Mouse (Mus musculus): ENCODE results near the gene Dennd6b. TPM values are rescaled to one million over a fixed set of nuclear protein-coding genes. Genes with fewer than 3 reads are reported as not detected.

Dennd6b gene
- polyA plus RNA-seq, 1 experiment from 2014 or later = 40.7 TPM

DNA sequence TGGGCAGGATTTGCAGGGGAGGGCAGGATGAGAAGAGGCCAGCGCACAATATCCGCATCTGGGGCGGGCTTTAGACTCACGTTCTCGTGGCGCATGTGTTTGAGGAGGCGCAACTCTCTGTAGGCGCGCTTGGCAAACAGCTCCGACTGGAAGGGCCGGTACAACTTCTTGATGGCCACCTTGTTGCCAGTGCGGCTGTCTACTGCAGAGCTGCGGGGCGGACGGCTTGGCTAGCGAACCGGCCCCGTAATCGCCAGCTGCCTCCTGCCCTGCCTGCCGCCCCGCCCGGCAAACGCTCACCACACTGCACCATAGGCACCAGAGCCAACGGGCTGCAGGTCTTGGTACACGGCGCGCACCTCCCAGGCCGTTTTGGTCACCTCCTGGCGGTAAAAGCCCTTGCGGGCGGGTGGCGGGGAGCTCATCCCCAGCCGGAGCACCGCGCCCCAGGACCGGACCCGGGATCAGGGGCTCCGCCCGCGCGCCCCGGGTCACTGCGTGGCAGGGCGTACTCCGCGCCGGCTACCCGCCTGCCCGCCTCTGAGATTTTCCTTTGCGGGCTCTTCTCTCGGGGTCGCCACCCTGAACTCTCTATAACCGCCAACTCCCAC, 56.1 kb downstream of the Dennd6b start:
- under 1% methylated on average over 53 of the region's 53 CpGs for WGBS
- no peak overlapping the region for H3K27ac ChIP-seq

DNA sequence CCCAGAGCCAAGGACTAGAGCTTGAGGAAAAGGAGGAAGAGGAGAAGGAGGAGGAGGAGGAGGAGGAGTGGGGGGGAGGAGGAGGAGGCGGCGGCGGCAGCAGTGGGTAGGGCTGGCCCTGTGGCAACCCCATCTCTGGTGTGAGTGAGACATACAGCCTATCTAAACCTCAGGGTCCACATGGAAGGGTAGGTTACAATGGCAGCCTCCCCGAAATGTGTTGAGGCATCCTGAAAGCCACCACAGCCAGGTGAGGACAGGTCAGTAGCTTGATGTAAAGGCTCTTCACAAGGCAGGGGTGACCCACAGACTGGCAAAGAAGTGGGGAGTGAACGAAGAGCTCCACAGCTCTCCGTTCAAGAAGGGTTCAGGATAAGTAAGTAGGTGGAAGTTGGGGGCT, 57.8 kb downstream of the Dennd6b start:
- Histone ChIP-seq H3K9me3 (replicated peaks) (no peaks in the 10 kb centered on the region), H3K27ac (no peak overlapping the region), H3K4me2 (no peak overlapping the region), H3K4me3 (no peak overlapping the region), H3K9ac (no peak overlapping the region), H3K27me3 (peaks cover 12% of the 10 kb centered on the region; the same call in 1 of the 2 replicates), H3K36me3 (ENCODE audit: poor library complexity, severe bottlenecking) (peaks cover 14% of the 10 kb centered on the region), H3K4me1 (peaks cover 24% of the 10 kb centered on the region)
- ATAC-seq = no peak
- 90% methylated on average over 6 of the region's 6 CpGs for WGBS

More for the DNA sequence above, 56.1 kb downstream of the Dennd6b start:
- Histone ChIP-seq H3K9ac (peak overlapping the region; percentile 76), H3K4me3 (peak overlapping the region; percentile 55), H3K4me1 (peaks cover 24% of the 10 kb centered on the region), H3K4me2 (peak overlapping the region; percentile 97), H3K36me3 (ENCODE audit: poor library complexity, severe bottlenecking) (peaks cover 30% of the 10 kb centered on the region), H3K27me3 (peaks cover 12% of the 10 kb centered on the region; the same call in 1 of the 2 replicates), H3K9me3 (replicated peaks) (no peaks in the 10 kb centered on the region)
- peak; percentile 36 for ATAC-seq

DNA sequence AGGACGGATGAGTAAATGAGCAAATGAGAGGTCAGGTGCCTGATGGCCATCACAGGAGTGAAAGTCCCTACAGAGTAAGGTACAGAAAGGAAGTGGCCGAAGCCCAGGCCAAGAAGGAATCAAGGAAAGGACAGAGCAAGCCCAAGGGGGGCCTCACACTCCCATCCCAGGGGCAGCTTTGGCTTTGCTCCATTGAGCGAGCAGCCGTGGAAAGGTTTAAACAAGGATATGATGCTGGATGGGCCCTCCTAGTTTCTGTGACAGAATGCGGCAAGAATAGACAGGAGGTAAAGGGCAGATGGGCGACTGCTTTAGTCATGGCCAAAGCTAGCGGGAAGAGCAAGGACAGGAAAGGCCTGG, 58.3 kb downstream of the Dennd6b start:
- peaks cover 24% of the 10 kb centered on the region for H3K4me1 ChIP-seq
- no peaks in the 10 kb centered on the region for H3K9me3 ChIP-seq (replicated peaks)
- peaks cover 9% of the 10 kb centered on the region for H3K36me3 ChIP-seq (ENCODE audit: poor library complexity, severe bottlenecking)
- H3K4me3 ChIP-seq = no peak overlapping the region
- ATAC-seq = no peak
- no peak overlapping the region for H3K9ac ChIP-seq
- no peak overlapping the region for H3K27ac ChIP-seq
- H3K27me3 ChIP-seq = peaks cover 12% of the 10 kb centered on the region; the same call in 1 of the 2 replicates
- WGBS = 86% methylated on average over 7 of the region's 7 CpGs
- no peak overlapping the region for H3K4me2 ChIP-seq

DNA sequence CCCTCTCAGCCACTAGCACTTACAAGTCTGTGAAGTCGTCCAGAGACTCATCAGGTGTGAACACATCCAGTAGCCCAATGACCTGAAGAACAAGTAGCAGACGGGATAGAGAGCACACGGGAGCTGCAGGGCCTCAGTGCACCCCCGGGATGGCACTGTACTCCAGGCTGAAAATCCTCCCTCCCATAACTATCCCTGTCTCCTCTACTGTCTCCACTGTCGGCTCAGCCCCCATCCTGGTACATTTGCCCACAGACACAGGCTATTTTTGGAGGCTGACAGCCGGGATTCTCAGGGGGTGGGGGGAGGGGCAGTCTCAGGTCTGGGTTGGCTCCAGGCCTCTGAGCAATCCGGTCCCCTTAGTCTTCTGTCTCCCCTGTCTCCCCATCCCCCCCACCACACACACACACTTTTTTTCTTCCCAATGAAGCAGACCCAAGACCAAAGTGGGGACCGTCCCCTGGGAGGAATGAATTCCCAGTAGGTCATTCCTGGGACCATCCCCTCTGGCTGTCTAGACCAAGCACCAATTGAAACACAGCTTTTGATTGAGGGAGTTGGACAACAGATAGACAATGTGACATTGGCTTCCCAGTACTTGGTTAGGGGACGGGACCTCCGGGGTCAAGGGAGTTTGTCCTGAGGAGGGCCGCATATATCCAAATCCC, 58.8 kb downstream of the Dennd6b start:
- H3K27me3 ChIP-seq = peaks cover 12% of the 10 kb centered on the region; the same call in 1 of the 2 replicates
- no peak overlapping the region for H3K27ac ChIP-seq
- no peak for ATAC-seq
- H3K4me1 ChIP-seq = peaks cover 24% of the 10 kb centered on the region
- H3K9ac ChIP-seq = no peak overlapping the region
- no peak overlapping the region for H3K4me3 ChIP-seq
- WGBS = 71% methylated on average over 11 of the region's 11 CpGs
- H3K36me3 ChIP-seq (ENCODE audit: poor library complexity, severe bottlenecking) = peaks cover 4% of the 10 kb centered on the region; the same call in 1 of the 2 replicates
- no peak overlapping the region for H3K4me2 ChIP-seq
- no peaks in the 10 kb centered on the region for H3K9me3 ChIP-seq (replicated peaks)

DNA sequence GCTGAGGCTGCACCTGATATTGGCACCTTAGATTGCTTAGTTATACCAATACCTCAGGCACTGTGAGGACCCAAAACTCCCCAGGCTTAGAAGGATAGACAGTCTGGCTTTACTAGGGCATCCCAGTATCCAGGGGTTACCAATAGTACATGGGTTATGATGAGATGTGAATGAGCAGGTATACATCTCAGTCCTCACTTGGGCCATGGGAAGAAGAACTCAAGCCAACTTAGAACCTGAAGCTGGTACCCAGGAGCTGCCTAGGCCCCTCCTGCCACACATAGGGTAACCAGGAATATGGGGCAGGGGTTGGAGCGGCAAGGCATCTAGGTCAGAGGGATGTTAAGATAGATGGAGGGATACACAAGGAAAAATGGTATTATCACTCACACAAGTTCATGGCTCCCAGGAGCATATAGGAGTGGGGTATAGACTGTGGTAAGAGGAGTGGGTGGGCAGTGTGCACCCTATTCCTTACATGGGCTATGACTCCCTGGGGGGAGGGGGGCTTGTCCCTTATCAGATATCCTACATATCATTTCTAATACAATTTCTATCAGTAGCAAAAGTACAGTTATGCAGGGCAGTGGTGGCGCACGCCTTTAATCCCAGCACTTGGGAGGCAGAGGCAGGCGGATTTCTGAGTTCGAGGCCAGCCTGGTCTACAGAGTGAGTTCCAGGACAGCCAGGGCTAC, 59.7 kb downstream of the Dennd6b start:
- Histone ChIP-seq H3K9ac (no peak overlapping the region), H3K36me3 (ENCODE audit: poor library complexity, severe bottlenecking) (0 out of 2 replicates have a peak, but pooled peaks cover 4% of the 10 kb centered on the region), H3K27ac (no peak overlapping the region), H3K4me3 (no peak overlapping the region), H3K4me1 (peaks cover 24% of the 10 kb centered on the region), H3K27me3 (peaks cover 12% of the 10 kb centered on the region; the same call in 1 of the 2 replicates), H3K9me3 (replicated peaks) (no peaks in the 10 kb centered on the region), H3K4me2 (no peak overlapping the region)
- ATAC-seq = no peak
- 93% methylated on average over 5 of the region's 5 CpGs for WGBS

Small RNA genes within 50 kb of the gene (microRNA-seq; reads per million reads assigned to microRNA genes)
- 4.6 reads per million, percentile 13 among the genes with 10 or more reads in this experiment for gene Mir6958
- not detected for gene Mir7118

Other genes starting within 250 kb of the Dennd6b start
- 0.13 TPM in 1 of 2 replicates, not detected in the other for gene Ttll8, start 242.1 kb downstream of the Dennd6b start, polyA plus RNA-seq (2015; fragmentation: Nextera tagmentation; extraction: Ambion mirVana)
- 20.9 and 23.8 TPM in 2 replicates for gene Mlc1, start 217.5 kb downstream of the Dennd6b start, polyA plus RNA-seq (2015; fragmentation: Nextera tagmentation; extraction: Ambion mirVana)
- gene Mov10l1, start 213.6 kb downstream of the Dennd6b start, polyA plus RNA-seq (2015; fragmentation: Nextera tagmentation; extraction: Ambion mirVana) = not detected in 2 replicates
- gene Panx2, start 136.8 kb downstream of the Dennd6b start, polyA plus RNA-seq (2015; fragmentation: Nextera tagmentation; extraction: Ambion mirVana) = 2.3 and 2.4 TPM in 2 replicates
- gene Trabd, start 121.4 kb downstream of the Dennd6b start, polyA plus RNA-seq (2015; fragmentation: Nextera tagmentation; extraction: Ambion mirVana) = 40.4 and 45.1 TPM in 2 replicates
- 20.9 and 22.5 TPM in 2 replicates for gene Selenoo, start 107.4 kb downstream of the Dennd6b start, polyA plus RNA-seq (2015; fragmentation: Nextera tagmentation; extraction: Ambion mirVana)
- 16.8 and 19.8 TPM in 2 replicates for gene Tubgcp6, start 73.4 kb downstream of the Dennd6b start, polyA plus RNA-seq (2015; fragmentation: Nextera tagmentation; extraction: Ambion mirVana)
- gene Hdac10, start 67.8 kb downstream of the Dennd6b start, polyA plus RNA-seq (2015; fragmentation: Nextera tagmentation; extraction: Ambion mirVana) = 22.3 and 25.4 TPM in 2 replicates
- 9.1 and 11.7 TPM in 2 replicates for gene Mapk12, start 55.8 kb downstream of the Dennd6b start, polyA plus RNA-seq (2015; fragmentation: Nextera tagmentation; extraction: Ambion mirVana)
- 43.0 and 45.5 TPM in 2 replicates for gene Mapk11, start 46.9 kb downstream of the Dennd6b start, polyA plus RNA-seq (2015; fragmentation: Nextera tagmentation; extraction: Ambion mirVana)
- 101 and 130 TPM in 2 replicates for gene Plxnb2, start 15.7 kb downstream of the Dennd6b start, polyA plus RNA-seq (2015; fragmentation: Nextera tagmentation; extraction: Ambion mirVana)
- 68.5 and 71.7 TPM in 2 replicates for gene Ppp6r2, start 15.1 kb upstream of the Dennd6b start, polyA plus RNA-seq (2015; fragmentation: Nextera tagmentation; extraction: Ambion mirVana)
- 66.0 and 76.1 TPM in 2 replicates for gene Sbf1, start 118.8 kb upstream of the Dennd6b start, polyA plus RNA-seq (2015; fragmentation: Nextera tagmentation; extraction: Ambion mirVana)
- not detected in 2 replicates for gene Adm2, start 126.2 kb upstream of the Dennd6b start, polyA plus RNA-seq (2015; fragmentation: Nextera tagmentation; extraction: Ambion mirVana)
- not detected in 2 replicates for gene Miox, start 137.9 kb upstream of the Dennd6b start, polyA plus RNA-seq (2015; fragmentation: Nextera tagmentation; extraction: Ambion mirVana)
- gene Lmf2, start 159.2 kb upstream of the Dennd6b start, polyA plus RNA-seq (2015; fragmentation: Nextera tagmentation; extraction: Ambion mirVana) = 34.4 and 38.6 TPM in 2 replicates
- 156 and 170 TPM in 2 replicates for gene Ncaph2, start 159.2 kb upstream of the Dennd6b start, polyA plus RNA-seq (2015; fragmentation: Nextera tagmentation; extraction: Ambion mirVana)
- gene Sco2, start 177.3 kb upstream of the Dennd6b start, polyA plus RNA-seq (2015; fragmentation: Nextera tagmentation; extraction: Ambion mirVana) = 4.0 and 7.4 TPM in 2 replicates
- gene Tymp, start 180.5 kb upstream of the Dennd6b start, polyA plus RNA-seq (2015; fragmentation: Nextera tagmentation; extraction: Ambion mirVana) = 1.8 and 1.9 TPM in 2 replicates
- gene Odf3b, start 182.8 kb upstream of the Dennd6b start, polyA plus RNA-seq (2015; fragmentation: Nextera tagmentation; extraction: Ambion mirVana) = 0.98 and 3.4 TPM in 2 replicates
- gene Klhdc7b, start 188.4 kb upstream of the Dennd6b start, polyA plus RNA-seq (2015; fragmentation: Nextera tagmentation; extraction: Ambion mirVana) = not detected in 2 replicates
- not detected in 2 replicates for gene Syce3, start 214.0 kb upstream of the Dennd6b start, polyA plus RNA-seq (2015; fragmentation: Nextera tagmentation; extraction: Ambion mirVana)
- gene Cpt1b, start 229.4 kb upstream of the Dennd6b start, polyA plus RNA-seq (2015; fragmentation: Nextera tagmentation; extraction: Ambion mirVana) = 0.94 and 0.97 TPM in 2 replicates
- gene C730034F03Rik, start 233.1 kb upstream of the Dennd6b start, polyA plus RNA-seq (2015; fragmentation: Nextera tagmentation; extraction: Ambion mirVana) = 5.3 and 6.7 TPM in 2 replicates
- 0.16 TPM in 1 of 2 replicates, not detected in the other for gene Gm44502, start 233.2 kb upstream of the Dennd6b start, polyA plus RNA-seq (2015; fragmentation: Nextera tagmentation; extraction: Ambion mirVana)
- gene Chkb, start 233.4 kb upstream of the Dennd6b start, polyA plus RNA-seq (2015; fragmentation: Nextera tagmentation; extraction: Ambion mirVana) = 67.3 and 70.9 TPM in 2 replicates